Mouse (Mus musculus): ENCODE results near the gene C2.
A peak's percentile ranks its signal among the peaks of the same experiment; 100 is the strongest.
"Not testable (repeated sequence)": the region's sequence is repeated elsewhere in the genome, so short reads cannot be mapped to it uniquely, and the experiment has no call there.

The C2 gene

GRCm38 (mm10) chr17:34830776-34831175, 67.3 kb downstream of the C2 start:
- not testable (repeated sequence) for DNase-seq (ENCODE audit: low read depth)

- DNase-seq (ENCODE audit: low read depth), result no peak
These were observed 83.2 kb downstream of the C2 start for GRCm38 (mm10) chr17:34814818-34815370.

GRCm38 (mm10) chr17:34813747-34814146, 84.3 kb downstream of the C2 start:
- peak; percentile 58 for DNase-seq (ENCODE audit: low read depth)
